Mouse (Mus musculus): Measurements from ENCODE around the gene Lamtor5. TPM values are rescaled to one million over a fixed set of nuclear protein-coding genes. Genes with fewer than 3 reads are reported as not detected.

Gene Lamtor5
- polyA plus RNA-seq (2014; fragmentation: Illumina TruSeq; extraction: RNeasy Lipid Tissue Mini Kit (QIAGEN cat#74804); ENCODE audit: low replicate concordance): 113 TPM

DNA sequence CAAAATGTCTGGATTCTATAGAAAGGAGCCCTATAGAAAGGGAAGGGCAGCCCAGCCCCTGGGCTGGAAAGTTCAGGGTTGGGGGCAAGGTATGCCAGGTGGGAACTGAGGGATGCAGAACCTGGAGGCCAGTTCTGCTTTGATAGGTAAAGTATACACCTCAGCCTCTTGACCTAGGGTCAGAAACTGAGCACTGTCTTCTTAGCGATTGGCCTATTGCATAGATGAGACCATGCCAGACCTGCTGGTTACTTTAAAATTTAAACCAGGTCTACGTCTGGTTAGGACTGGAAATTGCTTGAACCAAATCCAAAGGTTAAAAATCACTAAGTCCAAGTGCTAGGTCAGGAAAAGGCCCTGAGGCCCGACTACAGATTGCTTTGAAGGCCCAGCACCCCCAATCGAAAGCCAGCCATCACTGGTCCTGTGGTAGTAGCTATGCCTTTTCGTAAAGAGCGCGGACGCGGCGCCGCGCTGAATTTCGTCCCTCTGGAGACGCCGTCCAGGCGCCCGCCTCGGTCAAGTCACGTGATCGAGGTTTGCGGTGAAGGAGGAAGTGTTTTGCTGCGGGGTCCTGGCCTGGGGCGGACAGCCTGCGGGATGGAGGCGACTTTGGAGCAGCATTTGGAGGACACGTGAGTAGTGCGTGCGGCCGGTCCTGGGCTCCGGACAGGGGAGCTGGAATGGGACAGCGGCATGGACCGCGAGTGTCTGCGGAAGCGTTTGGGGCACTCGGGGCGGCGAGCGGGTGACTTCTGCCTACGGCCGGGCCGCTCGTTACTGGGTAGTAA is at the start of gene Lamtor5:
TSS of gene Lamtor5 (plus strand) at position 380 of the 791 bp plus-strand sequence.

DNA sequence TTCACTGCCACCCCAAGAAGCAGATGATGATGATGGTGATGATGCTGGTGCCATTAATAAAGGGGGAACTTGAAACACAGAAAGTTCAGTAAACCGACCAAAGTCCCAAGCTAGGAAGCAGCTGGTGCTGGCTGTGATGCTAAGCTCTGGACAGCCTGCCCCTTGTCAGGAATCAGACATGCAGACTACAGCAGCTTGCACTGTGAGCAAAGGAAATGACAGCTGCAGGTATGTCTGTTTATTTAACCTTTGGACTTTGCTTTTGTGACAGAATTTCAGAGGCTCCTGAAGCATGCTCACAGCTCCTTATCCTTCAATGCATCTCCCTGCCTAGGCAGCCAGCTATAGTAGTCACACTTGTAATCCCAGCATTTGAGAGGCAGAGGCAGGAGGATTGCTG is 48.1 kb upstream of the Lamtor5 start, which contains the start of gene A630076J17Rik:
TSS of gene A630076J17Rik (plus strand) at position 88 of the 400 bp plus-strand sequence.

DNA sequence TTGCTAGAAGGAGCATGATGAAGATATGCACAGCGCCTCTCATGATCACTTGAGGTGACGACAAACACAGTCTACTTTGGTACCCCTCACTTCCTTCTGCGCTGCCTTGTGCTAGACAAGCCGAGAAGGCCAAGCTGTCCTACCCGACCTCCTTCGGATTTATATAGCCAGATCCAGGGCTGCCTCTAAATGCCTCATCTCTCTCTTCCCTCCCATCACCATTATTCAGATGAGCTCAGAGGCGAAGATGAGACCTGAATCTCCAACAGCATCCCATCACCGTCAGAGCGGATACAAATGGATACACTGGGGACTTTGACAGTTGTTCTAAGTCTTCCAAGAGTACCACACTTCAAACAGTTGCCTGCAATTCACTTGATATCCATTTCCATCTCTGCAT is 39.1 kb upstream of the Lamtor5 start, which contains the start of gene Prok1:
TSS of gene Prok1 (minus strand) at position 101 of the 400 bp plus-strand sequence.

DNA sequence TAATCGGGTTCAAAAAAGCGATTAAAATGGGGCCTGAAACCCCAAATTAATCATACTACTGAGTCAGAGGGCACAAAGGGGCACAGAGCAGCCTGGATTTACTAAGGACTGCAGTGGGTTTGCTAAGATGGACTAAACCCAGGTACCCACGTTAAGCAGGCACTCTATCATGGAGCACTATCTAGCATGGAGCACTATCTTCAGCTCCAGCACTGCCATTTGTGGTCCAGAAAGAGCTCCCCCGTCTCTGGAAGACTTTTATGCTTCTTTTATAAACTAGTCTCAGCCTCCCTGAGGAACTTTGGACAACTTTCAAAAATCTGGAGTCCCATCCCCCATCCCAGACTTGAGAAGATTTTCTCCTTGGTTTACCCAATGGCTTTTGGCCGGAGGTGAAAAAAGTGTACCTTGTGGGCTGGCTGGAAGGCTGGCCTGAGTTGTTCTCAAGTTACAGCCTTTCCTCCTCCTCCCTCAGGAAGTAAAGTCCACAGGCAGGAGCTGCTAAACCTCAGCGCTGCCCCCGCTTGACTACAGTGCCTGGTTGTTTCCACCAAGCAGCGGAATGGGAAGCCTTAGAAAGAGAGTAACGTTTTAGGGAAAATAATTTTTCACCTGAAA is 12.2 kb downstream of the Lamtor5 start, which contains the start of gene Slc16a4:
TSS of gene Slc16a4 (plus strand) at position 467 of the 618 bp plus-strand sequence.

Other genes with a start within 250 kb of the Lamtor5 start
- gene Kcna3, start 242.7 kb upstream of the Lamtor5 start, polyA plus RNA-seq (2014; fragmentation: Illumina TruSeq; extraction: RNeasy Lipid Tissue Mini Kit (QIAGEN cat#74804); ENCODE audit: low replicate concordance): not detected
- gene Kcna2, start 177.7 kb upstream of the Lamtor5 start, polyA plus RNA-seq (2014; fragmentation: Illumina TruSeq; extraction: RNeasy Lipid Tissue Mini Kit (QIAGEN cat#74804); ENCODE audit: low replicate concordance): 2.0 TPM
- gene Kcna10, start 95.8 kb upstream of the Lamtor5 start, polyA plus RNA-seq (2014; fragmentation: Illumina TruSeq; extraction: RNeasy Lipid Tissue Mini Kit (QIAGEN cat#74804); ENCODE audit: low replicate concordance): not detected
- 0.93 TPM for gene Cym, start 57.1 kb upstream of the Lamtor5 start, polyA plus RNA-seq (2014; fragmentation: Illumina TruSeq; extraction: RNeasy Lipid Tissue Mini Kit (QIAGEN cat#74804); ENCODE audit: low replicate concordance)
- not detected for gene A630076J17Rik, start 48.2 kb upstream of the Lamtor5 start, polyA plus RNA-seq (2014; fragmentation: Illumina TruSeq; extraction: RNeasy Lipid Tissue Mini Kit (QIAGEN cat#74804); ENCODE audit: low replicate concordance)
- not detected for gene Prok1, start 39.2 kb upstream of the Lamtor5 start, polyA plus RNA-seq (2014; fragmentation: Illumina TruSeq; extraction: RNeasy Lipid Tissue Mini Kit (QIAGEN cat#74804); ENCODE audit: low replicate concordance)
- 0.37 TPM for gene Slc16a4, start 12.4 kb downstream of the Lamtor5 start, polyA plus RNA-seq (2014; fragmentation: Illumina TruSeq; extraction: RNeasy Lipid Tissue Mini Kit (QIAGEN cat#74804); ENCODE audit: low replicate concordance)
- 15.1 TPM for gene Rbm15, start 54.8 kb downstream of the Lamtor5 start, polyA plus RNA-seq (2014; fragmentation: Illumina TruSeq; extraction: RNeasy Lipid Tissue Mini Kit (QIAGEN cat#74804); ENCODE audit: low replicate concordance)
- gene Kcnc4, start 180.7 kb downstream of the Lamtor5 start, polyA plus RNA-seq (2014; fragmentation: Illumina TruSeq; extraction: RNeasy Lipid Tissue Mini Kit (QIAGEN cat#74804); ENCODE audit: low replicate concordance): not detected
- gene Slc6a17, start 239.2 kb downstream of the Lamtor5 start, polyA plus RNA-seq (2014; fragmentation: Illumina TruSeq; extraction: RNeasy Lipid Tissue Mini Kit (QIAGEN cat#74804); ENCODE audit: low replicate concordance): 0.63 TPM